Mouse (Mus musculus): ENCODE measurements around the gene Tcaf2. TPM values are rescaled to one million over a fixed set of nuclear protein-coding genes. Genes with fewer than 3 reads are reported as not detected.

Tcaf2 gene
- total RNA-seq (2014; rRNA removed) (0.65 and 0.67 TPM in 2 replicates), polyA plus RNA-seq (2012; rRNA removed) (0.10 and 0.18 TPM in 2 replicates)

GRCm38 (mm10) chr6:42644912-42645549 is at the start of gene Tcaf2:
Gene Tcaf2, minus strand, starts transcription at chr6:42645254.
- no peaks in the 10 kb centered on the region for H3K27me3 ChIP-seq (ENCODE audit: control insufficient read depth, insufficient read depth, low read length)
- no peaks in the 10 kb centered on the region for H3K79me2 ChIP-seq (ENCODE audit: control insufficient read depth, insufficient read depth, low read length)
- H3K4me3 ChIP-seq (ENCODE audit: insufficient read depth, low read depth, low read length), result peak within 1 kb of the TSS; percentile 53
- 3% methylated on average over 23 of the region's 23 CpGs for WGBS
- no peak within 1 kb of the TSS for H3K27ac ChIP-seq (replicated peaks; ENCODE audit: insufficient read depth, low read depth, low read length)
- peak; percentile 63 for DNase-seq (ENCODE audit: extremely low read depth, low read depth, low spot score)
- no peaks in the 10 kb centered on the region for H3K36me3 ChIP-seq (ENCODE audit: control insufficient read depth, insufficient read depth, low read length)
- H3K9ac ChIP-seq (ENCODE audit: low read depth, low read length), result no peak within 1 kb of the TSS; the same call in 1 of the 2 replicates
- H3K4me1 ChIP-seq (ENCODE audit: control insufficient read depth, insufficient read depth, low read length), result no peaks in the 10 kb centered on the region
- no peak for TF ChIP-seq POLR2A (IDR thresholded peaks at IDR 0.05; ENCODE audit: extremely low read depth, insufficient read depth, low read length)
- peak; percentile 92 for TF ChIP-seq CTCF (IDR thresholded peaks at IDR 0.05; ENCODE audit: low read depth, low read length)

DNA sequence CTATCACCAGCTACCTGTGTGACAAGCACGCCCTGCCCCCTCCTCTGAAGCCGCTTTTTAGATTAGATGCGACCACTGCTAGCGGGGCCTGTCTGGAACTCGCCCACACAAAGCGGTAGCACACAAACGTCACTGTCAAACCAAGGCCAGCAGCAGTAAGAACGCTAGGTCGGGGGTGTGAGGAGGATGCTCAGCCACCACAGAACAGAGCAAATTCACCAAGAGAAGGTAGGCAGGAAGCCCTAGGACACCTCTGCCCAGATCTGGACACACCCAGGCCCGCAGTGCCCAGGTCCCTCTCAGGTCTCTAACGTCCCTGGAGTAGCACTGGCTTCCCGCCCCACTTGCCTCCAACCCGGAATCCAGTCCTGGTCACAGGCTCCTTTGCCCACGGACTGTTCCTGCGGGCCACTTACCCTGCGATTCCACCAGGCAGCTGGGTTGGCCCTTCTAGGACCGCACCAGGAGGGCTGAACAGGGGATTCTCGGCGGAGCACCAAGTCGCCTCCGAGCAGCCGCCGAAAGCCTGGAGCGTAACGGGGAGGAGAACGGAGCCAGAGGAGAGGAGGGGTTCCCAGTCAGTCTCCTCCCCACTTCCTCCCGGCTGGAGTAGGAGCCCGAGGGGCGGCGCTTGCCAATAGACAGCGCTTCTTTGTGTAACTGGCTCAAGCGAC is 47.6 kb upstream of the Tcaf2 start:
- H3K4me1 ChIP-seq (ENCODE audit: control insufficient read depth, insufficient read depth, low read length), result no peaks in the 10 kb centered on the region
- H3K27ac ChIP-seq (replicated peaks; ENCODE audit: insufficient read depth, low read depth, low read length), result no peak overlapping the region
- peak overlapping the region; percentile 69 for H3K4me3 ChIP-seq (ENCODE audit: insufficient read depth, low read depth, low read length)
- peak overlapping the region; percentile 67 for H3K9ac ChIP-seq (ENCODE audit: low read depth, low read length)
- WGBS, result under 1% methylated on average over 32 of the region's 32 CpGs
- H3K36me3 ChIP-seq (ENCODE audit: control insufficient read depth, insufficient read depth, low read length), result no peaks in the 10 kb centered on the region
- DNase-seq (ENCODE audit: extremely low read depth, low read depth, low spot score), result peak; percentile 50
- TF ChIP-seq CTCF (IDR thresholded peaks at IDR 0.05; ENCODE audit: low read depth, low read length) (no peak), POLR2A (IDR thresholded peaks at IDR 0.05; ENCODE audit: extremely low read depth, insufficient read depth, low read length) (no peak)
- H3K79me2 ChIP-seq (ENCODE audit: control insufficient read depth, insufficient read depth, low read length), result no peaks in the 10 kb centered on the region
- H3K27me3 ChIP-seq (ENCODE audit: control insufficient read depth, insufficient read depth, low read length), result no peaks in the 10 kb centered on the region

GRCm38 (mm10) chr6:42692154-42692516 is 47.1 kb upstream of the Tcaf2 start:
- Histone ChIP-seq H3K79me2 (ENCODE audit: control insufficient read depth, insufficient read depth, low read length) (no peaks in the 10 kb centered on the region), H3K27me3 (ENCODE audit: control insufficient read depth, insufficient read depth, low read length) (no peaks in the 10 kb centered on the region), H3K4me3 (ENCODE audit: insufficient read depth, low read depth, low read length) (peak overlapping the region; percentile 69), H3K9ac (ENCODE audit: low read depth, low read length) (peak overlapping the region; percentile 67; the same call in 1 of the 2 replicates), H3K27ac (replicated peaks; ENCODE audit: insufficient read depth, low read depth, low read length) (no peak overlapping the region), H3K4me1 (ENCODE audit: control insufficient read depth, insufficient read depth, low read length) (no peaks in the 10 kb centered on the region), H3K36me3 (ENCODE audit: control insufficient read depth, insufficient read depth, low read length) (no peaks in the 10 kb centered on the region)
- WGBS, result 0% methylated on average over 9 of the region's 10 CpGs
- DNase-seq (ENCODE audit: extremely low read depth, low read depth, low spot score), result peak; percentile 34
- no peak for TF ChIP-seq CTCF (IDR thresholded peaks at IDR 0.05; ENCODE audit: low read depth, low read length)
- TF ChIP-seq POLR2A (IDR thresholded peaks at IDR 0.05; ENCODE audit: extremely low read depth, insufficient read depth, low read length), result no peak

DNA sequence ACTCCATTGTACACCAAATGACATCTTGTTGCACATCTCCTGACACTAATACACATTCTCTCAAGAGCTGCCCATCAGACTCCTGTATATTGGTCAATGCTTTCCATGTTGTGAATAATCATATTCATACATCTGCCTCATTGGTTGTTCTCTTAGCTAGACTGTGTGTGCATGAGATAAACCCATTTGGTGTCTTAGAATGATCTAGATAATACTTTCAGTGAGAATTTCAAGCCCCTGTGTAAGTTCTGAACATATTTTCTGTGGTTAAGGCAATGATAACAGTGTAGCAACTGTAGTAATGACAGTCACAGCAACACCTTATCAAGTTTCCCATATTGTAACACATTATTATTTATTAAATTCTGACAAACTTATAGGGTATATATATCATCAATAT is 44.7 kb upstream of the Tcaf2 start:
- Histone ChIP-seq H3K27ac (replicated peaks; ENCODE audit: insufficient read depth, low read depth, low read length) (no peak overlapping the region), H3K9ac (ENCODE audit: low read depth, low read length) (no peak overlapping the region), H3K27me3 (ENCODE audit: control insufficient read depth, insufficient read depth, low read length) (no peaks in the 10 kb centered on the region), H3K36me3 (ENCODE audit: control insufficient read depth, insufficient read depth, low read length) (peaks cover 3% of the 10 kb centered on the region; the same call in 1 of the 2 replicates), H3K79me2 (ENCODE audit: control insufficient read depth, insufficient read depth, low read length) (no peaks in the 10 kb centered on the region), H3K4me3 (ENCODE audit: insufficient read depth, low read depth, low read length) (no peak overlapping the region), H3K4me1 (ENCODE audit: control insufficient read depth, insufficient read depth, low read length) (no peaks in the 10 kb centered on the region)
- no peak for TF ChIP-seq POLR2A (IDR thresholded peaks at IDR 0.05; ENCODE audit: extremely low read depth, insufficient read depth, low read length)
- TF ChIP-seq CTCF (IDR thresholded peaks at IDR 0.05; ENCODE audit: low read depth, low read length), result no peak
- DNase-seq (ENCODE audit: extremely low read depth, low read depth, low spot score), result no peak

DNA sequence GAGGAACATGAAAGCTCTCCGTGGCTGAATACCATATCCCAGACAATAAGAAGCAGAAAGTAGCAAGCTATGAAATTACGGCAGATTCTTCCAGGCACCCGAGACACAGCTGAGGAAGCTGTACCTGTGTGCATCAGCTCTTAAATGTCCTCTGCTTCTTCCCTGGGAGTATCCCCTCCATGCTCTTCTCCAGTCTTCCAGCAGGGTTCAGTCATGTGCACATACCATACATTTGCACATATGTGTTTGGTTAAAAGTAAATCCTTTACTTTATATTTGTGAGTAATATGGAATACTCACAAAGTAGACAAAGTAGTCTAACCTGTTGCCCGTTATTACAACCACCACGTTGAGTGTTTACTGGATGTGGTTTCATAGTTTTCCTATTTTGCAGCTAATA is 42.9 kb upstream of the Tcaf2 start:
- Histone ChIP-seq H3K4me1 (ENCODE audit: control insufficient read depth, insufficient read depth, low read length) (no peaks in the 10 kb centered on the region), H3K79me2 (ENCODE audit: control insufficient read depth, insufficient read depth, low read length) (no peaks in the 10 kb centered on the region), H3K27me3 (ENCODE audit: control insufficient read depth, insufficient read depth, low read length) (no peaks in the 10 kb centered on the region), H3K27ac (replicated peaks; ENCODE audit: insufficient read depth, low read depth, low read length) (no peak overlapping the region), H3K36me3 (ENCODE audit: control insufficient read depth, insufficient read depth, low read length) (peaks cover 3% of the 10 kb centered on the region; the same call in 1 of the 2 replicates), H3K9ac (ENCODE audit: low read depth, low read length) (no peak overlapping the region), H3K4me3 (ENCODE audit: insufficient read depth, low read depth, low read length) (no peak overlapping the region)
- DNase-seq (ENCODE audit: extremely low read depth, low read depth, low spot score), result no peak
- no peak for TF ChIP-seq CTCF (IDR thresholded peaks at IDR 0.05; ENCODE audit: low read depth, low read length)
- TF ChIP-seq POLR2A (IDR thresholded peaks at IDR 0.05; ENCODE audit: extremely low read depth, insufficient read depth, low read length), result no peak
- 91% methylated on average over 5 of the region's 5 CpGs for WGBS

- Histone ChIP-seq H3K4me3 (ENCODE audit: insufficient read depth, low read depth, low read length) (no peak overlapping the region), H3K9ac (ENCODE audit: low read depth, low read length) (no peak overlapping the region), H3K4me1 (ENCODE audit: control insufficient read depth, insufficient read depth, low read length) (no peaks in the 10 kb centered on the region), H3K36me3 (ENCODE audit: control insufficient read depth, insufficient read depth, low read length) (peaks cover 2% of the 10 kb centered on the region; the same call in 1 of the 2 replicates), H3K27me3 (ENCODE audit: control insufficient read depth, insufficient read depth, low read length) (no peaks in the 10 kb centered on the region), H3K27ac (replicated peaks; ENCODE audit: insufficient read depth, low read depth, low read length) (no peak overlapping the region), H3K79me2 (ENCODE audit: control insufficient read depth, insufficient read depth, low read length) (no peaks in the 10 kb centered on the region)
- TF ChIP-seq CTCF (IDR thresholded peaks at IDR 0.05; ENCODE audit: low read depth, low read length), result no peak
- no peak for TF ChIP-seq POLR2A (IDR thresholded peaks at IDR 0.05; ENCODE audit: extremely low read depth, insufficient read depth, low read length)
- DNase-seq (ENCODE audit: extremely low read depth, low read depth, low spot score), result no peak
- 82% methylated on average over 7 of the region's 7 CpGs for WGBS
Measured at GRCm38 (mm10) chr6:42680077-42680476, 35.0 kb upstream of the Tcaf2 start.

All from liver, adult 2 months (tissue).